Mouse (Mus musculus) right cerebral cortex, postnatal 10 days (tissue): ENCODE measurements at regions not wholly inside any gene's neighbourhood (a gene's known extent, or its start where the extent isn't known, plus 50 kb on each side); places are given as distances from the start of the nearest gene placed in this dataset.
A peak's percentile ranks its signal among the peaks of the same experiment; 100 is the strongest.

Experiments used
- DNase-seq, 2 experiments: peaks; one replicate each; pipeline ENCODE4 v3.0.0; 2021; ENCODE audit warnings: low spot score in 2 of 2

GRCm38 (mm10) chr1:78050231-78050630 lies 146.7 kb downstream of the Pax3 start:
- DNase-seq: no peak

GRCm38 (mm10) chr1:78032336-78032735 lies 164.6 kb downstream of the Pax3 start:
- peak; percentile 54 to 74 for DNase-seq

- DNase-seq: no peak
These were observed 175.2 kb downstream of the Pax3 start for GRCm38 (mm10) chr1:78021766-78022165.

GRCm38 (mm10) chr1:78021014-78021413 lies 175.9 kb downstream of the Pax3 start:
- DNase-seq: no peak

GRCm38 (mm10) chr1:78017949-78018617 lies 178.9 kb downstream of the Pax3 start:
- DNase-seq: peak; percentile 27 to 64

- DNase-seq: no peak
These were observed 180.2 kb downstream of the Pax3 start for GRCm38 (mm10) chr1:78016541-78017267.

GRCm38 (mm10) chr1:78015999-78016398 lies 180.9 kb downstream of the Pax3 start:
- DNase-seq: no peak

GRCm38 (mm10) chr1:78013396-78013795 lies 183.5 kb downstream of the Pax3 start:
- DNase-seq: no peak

GRCm38 (mm10) chr1:78008811-78009410 lies 188.0 kb downstream of the Pax3 start:
- DNase-seq: no peak

- DNase-seq: no peak
These were observed 192.6 kb downstream of the Pax3 start for GRCm38 (mm10) chr1:78004376-78004775.

GRCm38 (mm10) chr1:77998727-77999126 lies 198.2 kb downstream of the Pax3 start:
- no peak for DNase-seq

- DNase-seq: no peak
These were observed 215.4 kb downstream of the Pax3 start for GRCm38 (mm10) chr1:77981528-77981927.

- DNase-seq: peak; percentile 80 to 88
These were observed 218.2 kb downstream of the Pax3 start for GRCm38 (mm10) chr1:77978696-77979095.

GRCm38 (mm10) chr1:77975941-77976340 lies 221.0 kb downstream of the Pax3 start:
- no peak for DNase-seq

- peak; percentile 45 to 70 for DNase-seq
These were observed 224.6 kb downstream of the Pax3 start for GRCm38 (mm10) chr1:77972301-77972717.

- DNase-seq: no peak
These were observed 232.1 kb downstream of the Pax3 start for GRCm38 (mm10) chr1:77964656-77965335.

- no peak for DNase-seq
These were observed 237.6 kb downstream of the Pax3 start for GRCm38 (mm10) chr1:77959309-77959708.

GRCm38 (mm10) chr1:77957156-77957767 lies 239.7 kb downstream of the Pax3 start:
- no peak for DNase-seq

GRCm38 (mm10) chr1:77947894-77948293 lies 249.0 kb downstream of the Pax3 start:
- DNase-seq: no peak

- DNase-seq: no peak
These were observed 252.6 kb downstream of the Pax3 start for GRCm38 (mm10) chr1:77944327-77944645.

GRCm38 (mm10) chr1:77943633-77944326 lies 253.2 kb downstream of the Pax3 start:
- DNase-seq: no peak
